Mouse (Mus musculus): ENCODE data around the gene Gdpd5. TPM values are rescaled to one million over a fixed set of nuclear protein-coding genes. Genes with fewer than 3 reads are reported as not detected.

Gene Gdpd5
- polyA plus RNA-seq, 1 experiment from 2014 or later: 20.8 TPM

DNA sequence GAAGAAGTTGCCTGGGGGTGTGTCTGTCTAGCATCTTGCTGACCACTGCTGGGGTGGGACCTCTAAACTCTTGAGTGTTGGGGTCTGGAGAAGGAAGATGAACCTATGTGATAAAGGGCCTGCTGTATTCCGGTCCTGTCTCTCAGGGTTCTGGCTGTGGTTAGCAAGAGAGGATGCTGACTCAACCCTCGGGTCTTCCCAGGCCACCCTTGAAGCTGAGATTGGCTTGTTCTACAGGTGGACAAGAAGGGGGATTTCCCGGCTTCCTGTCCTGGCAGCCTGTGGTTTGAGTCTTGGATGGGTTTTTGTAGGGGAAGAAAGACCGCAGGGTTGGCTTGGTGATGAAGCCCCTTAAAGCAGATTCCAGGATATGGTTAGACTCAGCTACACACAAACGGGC is 47.6 kb downstream of the Gdpd5 start:
- peaks cover 33% of the 10 kb centered on the region for H3K4me1 ChIP-seq (replicated peaks)
- H3K9me3 ChIP-seq (replicated peaks): no peaks in the 10 kb centered on the region
- no peak overlapping the region for H3K27ac ChIP-seq
- H3K9ac ChIP-seq: no peak overlapping the region
- H3K27me3 ChIP-seq: no peaks in the 10 kb centered on the region
- no peak overlapping the region for H3K4me2 ChIP-seq
- 66% methylated on average over 5 of the region's 5 CpGs for WGBS
- H3K36me3 ChIP-seq: 0 out of 2 replicates have a peak, but pooled peaks cover 5% of the 10 kb centered on the region
- ATAC-seq (replicated peaks; ENCODE audit: insufficient number of reproducible peaks, insufficient read depth, low FRiP score, low read depth): no peak
- no peak overlapping the region for H3K4me3 ChIP-seq

DNA sequence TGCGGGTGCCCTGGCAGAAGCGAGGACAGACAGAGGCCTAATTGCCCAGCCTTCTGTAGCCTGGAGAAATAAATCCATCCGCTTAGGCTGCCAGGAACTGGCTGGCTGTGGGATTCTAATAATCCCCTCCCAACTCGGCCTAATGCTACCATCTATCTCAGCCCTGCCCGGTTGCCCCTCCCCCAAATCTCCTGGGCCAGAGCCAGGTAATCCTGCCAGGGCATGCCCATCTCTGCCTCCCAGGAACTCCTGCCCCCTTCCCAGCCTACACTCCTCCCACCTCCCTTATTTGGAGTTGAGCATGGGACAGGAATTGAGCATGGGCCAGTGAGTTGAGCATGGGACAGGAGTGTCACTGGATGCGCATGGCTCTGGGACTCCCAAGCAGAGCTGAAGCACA is 48.6 kb downstream of the Gdpd5 start:
- ATAC-seq (replicated peaks; ENCODE audit: insufficient number of reproducible peaks, insufficient read depth, low FRiP score, low read depth): no peak; the same call in 1 of the 2 replicates
- Histone ChIP-seq H3K27me3 (no peaks in the 10 kb centered on the region), H3K4me3 (no peak overlapping the region), H3K9me3 (replicated peaks) (no peaks in the 10 kb centered on the region), H3K4me2 (no peak overlapping the region), H3K4me1 (replicated peaks) (peaks cover 35% of the 10 kb centered on the region), H3K9ac (no peak overlapping the region), H3K36me3 (0 out of 2 replicates have a peak, but pooled peaks cover 5% of the 10 kb centered on the region), H3K27ac (no peak overlapping the region)
- WGBS: 65% methylated on average over 6 of the region's 6 CpGs

DNA sequence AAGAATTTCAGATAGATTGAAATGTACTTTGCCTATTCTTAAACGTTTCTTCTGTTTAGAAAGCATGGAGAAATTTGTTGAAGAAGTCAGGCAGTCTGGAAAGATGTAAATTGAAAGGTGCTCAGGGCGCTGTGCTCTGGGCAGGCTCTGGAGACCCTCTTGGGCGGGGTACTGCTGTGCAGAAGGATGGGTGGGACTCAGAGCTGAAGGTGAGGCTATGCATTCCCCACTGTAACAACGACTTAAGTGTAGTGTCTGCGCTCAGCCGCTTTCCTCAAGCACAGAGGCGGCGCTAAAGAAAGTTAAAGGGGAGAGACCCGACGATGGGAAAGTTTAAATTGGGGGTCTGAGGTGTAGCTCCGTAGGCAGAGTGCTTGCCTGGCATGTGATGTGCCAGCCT is 49.0 kb downstream of the Gdpd5 start:
- Histone ChIP-seq H3K27ac (no peak overlapping the region), H3K9me3 (replicated peaks) (no peaks in the 10 kb centered on the region), H3K36me3 (0 out of 2 replicates have a peak, but pooled peaks cover 5% of the 10 kb centered on the region), H3K27me3 (no peaks in the 10 kb centered on the region), H3K4me3 (no peak overlapping the region), H3K4me1 (replicated peaks) (peaks cover 36% of the 10 kb centered on the region), H3K4me2 (no peak overlapping the region), H3K9ac (no peak overlapping the region)
- whole genome bisulfite sequencing: 72% methylated on average over 11 of the region's 11 CpGs
- ATAC-seq (replicated peaks; ENCODE audit: insufficient number of reproducible peaks, insufficient read depth, low FRiP score, low read depth): no peak

DNA sequence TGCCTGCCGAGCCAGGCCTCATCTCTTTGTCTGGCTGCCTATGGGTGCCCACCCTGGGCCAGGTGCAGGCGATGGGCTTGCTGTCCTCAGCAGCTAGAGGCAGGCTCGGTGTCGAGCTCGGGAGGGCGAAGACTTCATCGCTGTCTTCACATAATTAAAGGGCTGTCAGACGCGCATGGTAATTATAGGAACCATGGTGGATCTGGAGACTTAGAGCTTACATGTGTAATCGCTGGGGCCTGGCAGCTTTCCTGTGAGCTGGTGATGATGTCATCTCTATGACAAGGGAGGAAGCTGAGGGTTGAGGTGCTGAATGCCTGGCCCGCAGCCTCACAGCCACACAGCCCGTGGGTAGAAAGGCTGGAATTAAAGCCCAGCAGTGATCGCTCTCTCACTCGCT is 51.0 kb downstream of the Gdpd5 start:
- no peaks in the 10 kb centered on the region for H3K27me3 ChIP-seq
- H3K9ac ChIP-seq: no peak overlapping the region
- H3K4me2 ChIP-seq: no peak overlapping the region
- no peak overlapping the region for H3K4me3 ChIP-seq
- no peaks in the 10 kb centered on the region for H3K36me3 ChIP-seq
- H3K9me3 ChIP-seq (replicated peaks): no peaks in the 10 kb centered on the region
- H3K4me1 ChIP-seq (replicated peaks): peaks cover 36% of the 10 kb centered on the region
- H3K27ac ChIP-seq: peak overlapping the region; percentile 66
- WGBS: 40% methylated on average over 14 of the region's 14 CpGs
- peak; percentile 60; the same call in 1 of the 2 replicates for ATAC-seq (replicated peaks; ENCODE audit: insufficient number of reproducible peaks, insufficient read depth, low FRiP score, low read depth)

DNA sequence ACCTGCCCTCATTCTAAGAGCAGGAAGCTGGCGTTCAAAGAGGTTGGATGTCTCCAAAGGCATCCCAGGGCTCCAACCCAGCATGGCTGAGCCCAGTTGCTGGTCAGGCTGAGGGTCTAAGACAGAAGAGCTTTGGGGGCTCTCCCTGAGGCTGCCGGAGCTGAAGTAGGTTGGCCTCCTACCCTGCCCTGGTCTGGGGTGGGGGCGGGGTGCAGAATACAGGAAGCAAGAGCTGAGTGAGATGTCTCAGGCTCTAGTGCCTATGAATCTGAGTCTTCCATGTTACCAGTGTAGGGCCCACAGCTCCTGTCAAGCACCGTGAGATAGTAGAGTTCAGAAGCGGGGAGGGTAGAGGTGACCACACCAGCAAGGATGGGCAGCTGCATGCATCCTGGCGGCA is 51.6 kb downstream of the Gdpd5 start:
- Histone ChIP-seq H3K27ac (0 out of 2 replicates have a peak overlapping the region, but pooled peaks have one; percentile 66), H3K36me3 (no peaks in the 10 kb centered on the region), H3K4me2 (no peak overlapping the region), H3K4me3 (no peak overlapping the region), H3K4me1 (replicated peaks) (peaks cover 36% of the 10 kb centered on the region), H3K9ac (no peak overlapping the region), H3K9me3 (replicated peaks) (no peaks in the 10 kb centered on the region), H3K27me3 (no peaks in the 10 kb centered on the region)
- 72% methylated on average over 6 of the region's 6 CpGs for WGBS
- ATAC-seq (replicated peaks; ENCODE audit: insufficient number of reproducible peaks, insufficient read depth, low FRiP score, low read depth): no peak

DNA sequence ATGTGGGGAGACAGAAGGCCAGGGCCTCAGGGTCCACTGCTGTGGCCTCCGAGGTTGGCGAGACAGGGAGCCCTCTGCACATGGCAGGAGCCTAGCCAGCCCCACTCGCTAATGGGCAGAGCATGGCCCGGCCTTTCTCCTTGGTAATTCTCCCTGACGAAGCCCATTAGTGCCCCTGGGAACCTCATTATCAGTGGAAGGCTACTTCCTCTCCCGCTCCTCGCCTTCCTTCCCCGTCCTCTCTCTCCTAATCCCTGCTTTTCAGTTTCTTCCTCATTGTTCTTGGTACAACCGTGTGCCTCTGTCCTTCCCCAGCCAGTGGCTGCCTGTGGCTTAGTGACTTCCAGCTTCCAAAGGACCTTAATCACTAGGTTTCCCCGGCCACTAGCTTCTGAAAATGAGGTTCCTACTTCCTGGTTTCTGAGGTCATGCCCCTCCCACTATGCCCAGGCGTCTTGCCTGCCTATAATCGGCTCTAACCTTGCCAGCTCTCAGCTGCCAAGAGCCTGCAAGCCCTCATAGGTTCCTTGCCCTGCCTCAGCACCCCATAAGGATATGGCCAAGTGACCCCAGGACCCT is 53.5 kb downstream of the Gdpd5 start:
- Histone ChIP-seq H3K36me3 (no peaks in the 10 kb centered on the region; the same call in 1 of the 2 replicates), H3K4me2 (no peak overlapping the region), H3K4me1 (replicated peaks) (peaks cover 37% of the 10 kb centered on the region), H3K27me3 (no peaks in the 10 kb centered on the region), H3K9me3 (replicated peaks) (no peaks in the 10 kb centered on the region), H3K4me3 (no peak overlapping the region), H3K9ac (no peak overlapping the region; the same call in 1 of the 2 replicates), H3K27ac (no peak overlapping the region)
- WGBS: 47% methylated on average over 12 of the region's 12 CpGs
- ATAC-seq (replicated peaks; ENCODE audit: insufficient number of reproducible peaks, insufficient read depth, low FRiP score, low read depth): no peak

DNA sequence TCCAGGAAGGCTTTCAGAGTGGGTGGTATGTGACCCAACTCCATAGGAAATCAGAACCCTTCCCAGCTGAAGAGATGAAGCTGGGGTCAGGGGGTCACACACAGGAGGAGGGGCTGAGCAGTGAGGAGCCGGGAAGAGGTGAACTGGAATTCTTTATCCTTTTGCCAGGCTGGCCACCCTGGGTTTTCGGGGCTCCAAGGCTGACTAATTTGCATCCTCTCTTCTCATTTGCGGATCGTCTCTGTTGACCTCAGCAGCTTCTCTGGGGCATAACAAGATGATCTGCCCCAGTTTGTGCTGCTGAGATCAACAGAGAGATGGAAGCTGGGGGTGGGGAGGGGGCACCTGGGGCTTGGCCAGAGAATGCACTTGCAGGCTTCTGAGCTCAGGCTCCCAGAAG is 55.3 kb downstream of the Gdpd5 start:
- H3K9ac ChIP-seq: no peak overlapping the region
- H3K4me1 ChIP-seq (replicated peaks): peaks cover 45% of the 10 kb centered on the region
- no peak for ATAC-seq (replicated peaks; ENCODE audit: insufficient number of reproducible peaks, insufficient read depth, low FRiP score, low read depth)
- no peak overlapping the region for H3K4me3 ChIP-seq
- WGBS: 42% methylated on average over 4 of the region's 4 CpGs
- no peaks in the 10 kb centered on the region; the same call in 1 of the 2 replicates for H3K36me3 ChIP-seq
- H3K27me3 ChIP-seq: no peaks in the 10 kb centered on the region
- no peaks in the 10 kb centered on the region for H3K9me3 ChIP-seq (replicated peaks)
- H3K27ac ChIP-seq: no peak overlapping the region
- H3K4me2 ChIP-seq: no peak overlapping the region

DNA sequence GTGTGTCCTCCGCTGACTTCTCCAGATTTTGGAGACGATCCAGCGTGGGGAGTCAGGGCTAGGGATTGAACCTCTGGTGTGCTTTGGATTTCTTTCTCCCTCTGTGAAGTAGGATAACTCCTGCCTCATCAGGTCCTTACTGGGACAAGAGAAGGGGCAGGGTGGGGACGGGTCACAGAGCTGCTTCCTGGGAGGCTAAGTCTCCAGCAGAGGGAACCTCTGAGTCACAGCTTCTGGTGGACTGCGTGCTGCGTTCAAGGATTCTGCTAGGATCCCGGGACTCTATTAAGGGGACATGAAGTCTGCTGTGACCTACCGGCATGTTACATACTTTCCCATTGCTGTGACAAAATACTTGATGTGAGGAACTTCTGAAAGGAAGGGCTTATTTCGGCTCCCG is 57.7 kb downstream of the Gdpd5 start:
- Histone ChIP-seq H3K9ac (no peak overlapping the region), H3K27me3 (no peaks in the 10 kb centered on the region), H3K4me1 (replicated peaks) (peaks cover 48% of the 10 kb centered on the region), H3K36me3 (no peaks in the 10 kb centered on the region; the same call in 1 of the 2 replicates), H3K9me3 (replicated peaks) (no peaks in the 10 kb centered on the region), H3K4me3 (no peak overlapping the region), H3K4me2 (no peak overlapping the region), H3K27ac (no peak overlapping the region)
- WGBS: 69% methylated on average over 10 of the region's 10 CpGs
- no peak for ATAC-seq (replicated peaks; ENCODE audit: insufficient number of reproducible peaks, insufficient read depth, low FRiP score, low read depth)

DNA sequence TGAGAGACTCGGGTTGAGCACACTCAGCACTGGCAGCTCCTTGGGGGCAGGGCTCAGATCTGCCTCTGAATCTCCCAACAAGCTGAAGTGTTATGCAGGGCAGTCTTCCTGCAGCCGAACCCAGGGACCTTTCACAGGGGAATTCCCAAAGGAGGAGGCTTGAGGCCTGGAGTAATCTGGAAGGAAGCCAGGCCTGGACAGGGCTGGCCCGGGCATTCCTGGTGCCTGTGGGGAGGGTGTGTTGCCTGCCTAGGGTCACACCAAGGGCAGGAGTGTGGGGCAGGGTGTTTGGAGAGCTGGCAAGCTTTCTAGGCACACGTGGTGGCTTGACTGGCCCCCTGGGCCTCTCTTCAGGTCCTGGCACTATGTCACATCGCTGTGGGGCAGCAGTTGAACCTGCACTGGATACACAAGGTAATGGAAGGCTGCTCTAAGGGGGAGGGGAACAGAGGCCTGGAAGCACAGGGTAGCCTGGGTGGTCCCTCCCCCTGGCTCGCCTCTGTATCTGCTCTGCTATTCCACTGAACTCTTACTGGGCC is 60.4 kb downstream of the Gdpd5 start:
- Histone ChIP-seq H3K4me2 (peak overlapping the region; percentile 32), H3K4me1 (replicated peaks) (peaks cover 34% of the 10 kb centered on the region), H3K4me3 (0 out of 2 replicates have a peak overlapping the region, but pooled peaks have one; percentile 2), H3K9ac (peak overlapping the region; percentile 26), H3K27me3 (no peaks in the 10 kb centered on the region), H3K9me3 (replicated peaks) (no peaks in the 10 kb centered on the region), H3K36me3 (no peaks in the 10 kb centered on the region; the same call in 1 of the 2 replicates), H3K27ac (peak overlapping the region; percentile 89)
- WGBS: 13% methylated on average over 6 of the region's 6 CpGs
- peak; percentile 92 for ATAC-seq (replicated peaks; ENCODE audit: insufficient number of reproducible peaks, insufficient read depth, low FRiP score, low read depth)

DNA sequence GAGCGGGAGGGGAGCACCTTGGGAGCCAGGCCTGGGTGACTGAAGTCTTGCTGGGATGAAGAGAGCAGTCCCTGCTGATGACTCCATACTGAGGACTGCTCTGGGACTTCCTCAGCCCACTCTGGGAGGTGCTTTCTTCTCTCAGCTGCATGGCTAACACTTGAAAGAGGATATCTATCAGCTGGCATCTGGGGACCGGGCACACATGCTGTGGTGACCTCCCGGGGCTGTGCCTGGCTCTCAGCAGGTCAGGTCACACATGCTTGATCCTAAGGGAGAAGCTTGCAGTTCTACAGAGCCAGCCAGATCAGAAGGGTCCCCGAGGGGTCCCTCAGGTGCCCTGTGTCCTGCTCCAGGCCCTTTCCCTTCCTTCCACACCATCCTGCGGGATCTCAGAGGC is 62.0 kb downstream of the Gdpd5 start:
- Histone ChIP-seq H3K27ac (peak overlapping the region; percentile 56), H3K4me1 (replicated peaks) (peaks cover 34% of the 10 kb centered on the region), H3K27me3 (no peaks in the 10 kb centered on the region), H3K9me3 (replicated peaks) (no peaks in the 10 kb centered on the region), H3K9ac (peak overlapping the region; percentile 39; the same call in 1 of the 2 replicates), H3K4me3 (no peak overlapping the region), H3K4me2 (no peak overlapping the region), H3K36me3 (no peaks in the 10 kb centered on the region; the same call in 1 of the 2 replicates)
- WGBS: 52% methylated on average over 5 of the region's 5 CpGs
- ATAC-seq (replicated peaks; ENCODE audit: insufficient number of reproducible peaks, insufficient read depth, low FRiP score, low read depth): no peak

DNA sequence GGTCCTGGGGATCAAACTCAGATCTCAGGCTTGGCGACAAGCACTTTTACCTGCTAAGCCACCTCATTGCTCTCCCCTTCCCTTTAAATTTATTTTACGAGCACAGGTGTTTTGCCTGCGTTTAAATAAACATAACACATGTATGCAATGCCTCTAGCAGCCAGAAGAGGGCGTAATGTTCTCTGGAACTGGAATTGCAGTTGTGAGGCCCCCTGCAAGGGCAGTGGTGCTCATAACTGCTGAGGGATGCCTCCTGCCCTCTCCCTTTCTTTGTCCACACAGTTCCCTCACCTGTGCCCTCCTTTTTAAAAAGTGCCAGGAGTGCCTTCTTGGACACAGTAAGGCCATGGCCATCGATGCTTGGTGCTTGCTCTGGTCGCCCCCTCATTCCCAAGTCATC is 62.8 kb downstream of the Gdpd5 start:
- no peak overlapping the region for H3K4me2 ChIP-seq
- H3K9me3 ChIP-seq (replicated peaks): no peaks in the 10 kb centered on the region
- WGBS: 71% methylated on average over 6 of the region's 6 CpGs
- peaks cover 31% of the 10 kb centered on the region for H3K4me1 ChIP-seq (replicated peaks)
- no peak overlapping the region for H3K4me3 ChIP-seq
- no peaks in the 10 kb centered on the region for H3K36me3 ChIP-seq
- no peaks in the 10 kb centered on the region for H3K27me3 ChIP-seq
- no peak for ATAC-seq (replicated peaks; ENCODE audit: insufficient number of reproducible peaks, insufficient read depth, low FRiP score, low read depth)
- H3K9ac ChIP-seq: no peak overlapping the region
- no peak overlapping the region for H3K27ac ChIP-seq

DNA sequence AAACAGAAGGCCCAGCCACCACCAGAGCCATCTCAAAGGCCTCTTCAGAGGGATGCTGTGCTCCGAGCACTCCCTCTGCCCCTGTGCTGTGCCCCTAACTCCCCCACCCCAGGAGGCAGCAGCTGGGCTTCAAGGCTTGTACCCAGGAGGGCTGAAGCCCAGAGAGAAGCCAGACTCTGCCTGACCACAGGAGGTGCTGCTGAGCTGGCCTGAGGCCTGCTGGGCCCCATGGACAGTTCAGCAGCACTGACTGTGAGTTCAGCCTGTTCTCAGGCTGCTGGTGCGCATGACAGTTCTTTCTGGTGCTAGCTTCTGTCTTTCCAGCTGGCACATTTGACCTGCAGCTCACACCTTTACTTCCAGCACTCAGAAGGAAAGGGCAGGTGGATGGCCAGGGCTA is 64.6 kb downstream of the Gdpd5 start:
- Histone ChIP-seq H3K36me3 (no peaks in the 10 kb centered on the region), H3K27ac (no peak overlapping the region), H3K4me3 (no peak overlapping the region), H3K4me1 (replicated peaks) (peaks cover 27% of the 10 kb centered on the region), H3K9ac (no peak overlapping the region), H3K4me2 (no peak overlapping the region), H3K27me3 (no peaks in the 10 kb centered on the region), H3K9me3 (replicated peaks) (no peaks in the 10 kb centered on the region)
- no peak for ATAC-seq (replicated peaks; ENCODE audit: insufficient number of reproducible peaks, insufficient read depth, low FRiP score, low read depth)
- WGBS: 85% methylated on average over 2 of the region's 2 CpGs

Data from heart, embryonic 15.5 days (tissue).